Mouse (Mus musculus) neural tube, embryonic 15.5 days (tissue): ENCODE measurements around the gene Ccnk. TPM values are rescaled to one million over a fixed set of nuclear protein-coding genes. Genes with fewer than 3 reads are reported as not detected.
A peak's percentile ranks its signal among the peaks of the same experiment; 100 is the strongest.

ENCODE experiments used
- ATAC-seq: fragments of 200-750 bp; cut with Nextera tagmentation; 2 replicates; pipeline ENCODE4 v1.8.0; 2017; ENCODE audit warnings: mild to moderate bottlenecking, moderate TSS enrichment, moderate library complexity; ENCODE audit not compliant: low FRiP score
- H3K27ac ChIP-seq: fragments of 300-500 bp; sonication (generic); replicated peaks from 2 replicates; pipeline ENCODE4 v1.5.1; 2015; ENCODE audit warnings: mild to moderate bottlenecking, inconsistent platforms
- H3K27me3 ChIP-seq: fragments of 300-500 bp; sonication (generic); replicated peaks from 2 replicates; pipeline ENCODE4 v1.6.1; 2015; ENCODE audit warnings: inconsistent platforms
- H3K36me3 ChIP-seq: fragments of 300-500 bp; sonication (generic); 2 replicates; pipeline ENCODE4 v1.6.1; 2015; ENCODE audit warnings: inconsistent platforms
- H3K4me1 ChIP-seq: fragments of 300-500 bp; sonication (generic); 2 replicates; pipeline ENCODE4 v1.6.1; 2015; ENCODE audit warnings: inconsistent platforms
- H3K4me2 ChIP-seq: fragments of 300-500 bp; sonication (generic); 2 replicates; pipeline ENCODE4 v1.6.1; 2015; ENCODE audit warnings: inconsistent platforms, mild to moderate bottlenecking, moderate library complexity
- H3K4me3 ChIP-seq: fragments of 300-500 bp; sonication (generic); replicated peaks from 2 replicates; pipeline ENCODE4 v1.5.1; 2015; ENCODE audit warnings: mild to moderate bottlenecking, inconsistent platforms
- H3K9ac ChIP-seq: fragments of 300-500 bp; sonication (generic); replicated peaks from 2 replicates; pipeline ENCODE4 v1.6.1; 2015; ENCODE audit warnings: mild to moderate bottlenecking, inconsistent platforms
- H3K9me3 ChIP-seq: fragments of 300-500 bp; sonication (generic); replicated peaks from 2 replicates; pipeline ENCODE4 v1.6.1; 2016; ENCODE audit warnings: inconsistent platforms
- WGBS: fragments of 180-500 bp; shearing (Covaris S2); methylation state at CpG from one replicate; pipeline ENCODE4 v1.1.7; 2015; ENCODE audit warnings: mixed read lengths; 5-methylcytosine and 5-hydroxymethylcytosine counted together
- polyA plus RNA-seq: library from polyadenylated mRNA; unstranded; fragments of >200 nt; fragmentation: Nextera tagmentation; extraction: Ambion mirVana; gene quantifications from 2 replicates; pipeline ENCODE4 v1.2.1, GENCODE M21; 2015

Ccnk gene
- polyA plus RNA-seq, 1 experiment from 2014 or later = 2.4 TPM

- Histone ChIP-seq H3K9me3 (no peaks in the 10 kb centered on the region), H3K27ac (0 out of 2 replicates have a peak overlapping the region, but pooled peaks have one; percentile 74), H3K4me2 (no peak overlapping the region), H3K4me3 (no peak overlapping the region), H3K4me1 (peaks cover 93% of the 10 kb centered on the region), H3K9ac (no peak overlapping the region), H3K27me3 (no peaks in the 10 kb centered on the region), H3K36me3 (no peaks in the 10 kb centered on the region)
- no peak for ATAC-seq
- 62% methylated on average over 8 of the region's 8 CpGs for WGBS
These were observed 35.7 kb downstream of the Ccnk start for GRCm38 (mm10) chr12:108215090-108215489.

GRCm38 (mm10) chr12:108216611-108217370 lies 37.4 kb downstream of the Ccnk start:
- peaks cover 95% of the 10 kb centered on the region for H3K4me1 ChIP-seq
- H3K27me3 ChIP-seq = no peaks in the 10 kb centered on the region
- no peak overlapping the region for H3K4me3 ChIP-seq
- no peak for ATAC-seq
- peak overlapping the region; percentile 45 for H3K27ac ChIP-seq
- H3K4me2 ChIP-seq = no peak overlapping the region
- H3K36me3 ChIP-seq = no peaks in the 10 kb centered on the region
- WGBS = 42% methylated on average over 11 of the region's 11 CpGs
- H3K9ac ChIP-seq = no peak overlapping the region
- H3K9me3 ChIP-seq = no peaks in the 10 kb centered on the region

- H3K9me3 ChIP-seq = no peaks in the 10 kb centered on the region
- no peaks in the 10 kb centered on the region for H3K27me3 ChIP-seq
- ATAC-seq = no peak
- peak overlapping the region; percentile 93 for H3K27ac ChIP-seq
- no peak overlapping the region for H3K4me3 ChIP-seq
- H3K4me2 ChIP-seq = no peak overlapping the region
- 68% methylated on average over 5 of the region's 5 CpGs for WGBS
- no peak overlapping the region for H3K9ac ChIP-seq
- peaks cover 95% of the 10 kb centered on the region for H3K4me1 ChIP-seq
- no peaks in the 10 kb centered on the region for H3K36me3 ChIP-seq
These were observed 38.2 kb downstream of the Ccnk start for GRCm38 (mm10) chr12:108217572-108217971.

- peaks cover 93% of the 10 kb centered on the region for H3K4me1 ChIP-seq
- peak overlapping the region; percentile 28; the same call in 1 of the 2 replicates for H3K9ac ChIP-seq
- peak overlapping the region; percentile 93 for H3K27ac ChIP-seq
- 28% methylated on average over 15 of the region's 15 CpGs for WGBS
- H3K4me2 ChIP-seq = peak overlapping the region; percentile 34
- peak; percentile 19 for ATAC-seq
- no peak overlapping the region for H3K4me3 ChIP-seq
- no peaks in the 10 kb centered on the region for H3K9me3 ChIP-seq
- H3K27me3 ChIP-seq = no peaks in the 10 kb centered on the region
- no peaks in the 10 kb centered on the region for H3K36me3 ChIP-seq
These were observed 39.8 kb downstream of the Ccnk start for GRCm38 (mm10) chr12:108219163-108219562.

- ATAC-seq = 0 out of 2 replicates have a peak, but pooled peaks have one; percentile 6
- H3K27me3 ChIP-seq = no peaks in the 10 kb centered on the region
- 61% methylated on average over 21 of the region's 21 CpGs for WGBS
- H3K9me3 ChIP-seq = no peaks in the 10 kb centered on the region
- no peak overlapping the region for H3K4me3 ChIP-seq
- H3K4me2 ChIP-seq = peak overlapping the region; percentile 34
- H3K36me3 ChIP-seq = no peaks in the 10 kb centered on the region
- peak overlapping the region; percentile 93 for H3K27ac ChIP-seq
- H3K4me1 ChIP-seq = peaks cover 92% of the 10 kb centered on the region
- H3K9ac ChIP-seq = 0 out of 2 replicates have a peak overlapping the region, but pooled peaks have one; percentile 28
These were observed 40.6 kb downstream of the Ccnk start for GRCm38 (mm10) chr12:108219825-108220616.

GRCm38 (mm10) chr12:108220621-108221020 lies 41.2 kb downstream of the Ccnk start:
- Histone ChIP-seq H3K9ac (no peak overlapping the region), H3K9me3 (no peaks in the 10 kb centered on the region), H3K27ac (peak overlapping the region; percentile 93), H3K4me1 (peaks cover 93% of the 10 kb centered on the region), H3K4me2 (no peak overlapping the region), H3K36me3 (no peaks in the 10 kb centered on the region), H3K4me3 (no peak overlapping the region), H3K27me3 (no peaks in the 10 kb centered on the region)
- WGBS = 38% methylated on average over 12 of the region's 12 CpGs
- no peak for ATAC-seq

GRCm38 (mm10) chr12:108221206-108221605 lies 41.8 kb downstream of the Ccnk start:
- ATAC-seq = no peak
- H3K4me2 ChIP-seq = no peak overlapping the region
- H3K9me3 ChIP-seq = no peaks in the 10 kb centered on the region
- no peak overlapping the region for H3K4me3 ChIP-seq
- H3K36me3 ChIP-seq = no peaks in the 10 kb centered on the region
- 50% methylated on average over 10 of the region's 10 CpGs for WGBS
- H3K4me1 ChIP-seq = peaks cover 96% of the 10 kb centered on the region
- H3K27me3 ChIP-seq = no peaks in the 10 kb centered on the region
- peak overlapping the region; percentile 93 for H3K27ac ChIP-seq
- H3K9ac ChIP-seq = no peak overlapping the region

GRCm38 (mm10) chr12:108221712-108222111 lies 42.3 kb downstream of the Ccnk start:
- no peak overlapping the region for H3K4me3 ChIP-seq
- no peak for ATAC-seq

GRCm38 (mm10) chr12:108223357-108223756 lies 44.0 kb downstream of the Ccnk start:
- Histone ChIP-seq H3K4me1 (peaks cover 96% of the 10 kb centered on the region), H3K4me3 (no peak overlapping the region), H3K36me3 (no peaks in the 10 kb centered on the region), H3K27ac (no peak overlapping the region), H3K4me2 (no peak overlapping the region), H3K9me3 (no peaks in the 10 kb centered on the region), H3K9ac (no peak overlapping the region), H3K27me3 (no peaks in the 10 kb centered on the region)
- WGBS = 34% methylated on average over 7 of the region's 8 CpGs
- ATAC-seq = no peak

More at GRCm38 (mm10) chr12:108221712-108222111, 42.3 kb downstream of the Ccnk start:
- Histone ChIP-seq H3K36me3 (no peaks in the 10 kb centered on the region), H3K9me3 (no peaks in the 10 kb centered on the region), H3K27me3 (no peaks in the 10 kb centered on the region), H3K27ac (peak overlapping the region; percentile 93), H3K4me2 (no peak overlapping the region), H3K4me1 (peaks cover 96% of the 10 kb centered on the region), H3K9ac (no peak overlapping the region)
- 83% methylated on average over 7 of the region's 7 CpGs for WGBS

- Histone ChIP-seq H3K4me1 (peaks cover 72% of the 10 kb centered on the region), H3K4me3 (no peak overlapping the region), H3K36me3 (no peaks in the 10 kb centered on the region), H3K9ac (no peak overlapping the region), H3K4me2 (no peak overlapping the region), H3K27me3 (no peaks in the 10 kb centered on the region), H3K27ac (no peak overlapping the region), H3K9me3 (no peaks in the 10 kb centered on the region)
- no peak for ATAC-seq
- WGBS = 64% methylated on average over 7 of the region's 7 CpGs
These were observed 46.4 kb downstream of the Ccnk start for GRCm38 (mm10) chr12:108225781-108226180.

GRCm38 (mm10) chr12:108226216-108226615 lies 46.8 kb downstream of the Ccnk start:
- no peak overlapping the region for H3K27ac ChIP-seq
- no peaks in the 10 kb centered on the region for H3K9me3 ChIP-seq
- WGBS = 73% methylated on average over 13 of the region's 13 CpGs
- no peaks in the 10 kb centered on the region for H3K36me3 ChIP-seq
- no peak for ATAC-seq
- H3K4me3 ChIP-seq = no peak overlapping the region
- no peak overlapping the region for H3K9ac ChIP-seq
- H3K4me1 ChIP-seq = peaks cover 71% of the 10 kb centered on the region
- no peak overlapping the region for H3K4me2 ChIP-seq
- no peaks in the 10 kb centered on the region for H3K27me3 ChIP-seq

- Histone ChIP-seq H3K36me3 (no peaks in the 10 kb centered on the region), H3K27ac (no peak overlapping the region), H3K9me3 (no peaks in the 10 kb centered on the region), H3K27me3 (no peaks in the 10 kb centered on the region), H3K4me2 (no peak overlapping the region), H3K4me1 (peaks cover 71% of the 10 kb centered on the region), H3K4me3 (no peak overlapping the region), H3K9ac (no peak overlapping the region)
- 85% methylated on average over 12 of the region's 12 CpGs for WGBS
- ATAC-seq = no peak
These were observed 47.6 kb downstream of the Ccnk start for GRCm38 (mm10) chr12:108226941-108227340.
